ENCODE assay signal across 8 mouse cellular contexts in genomic region chr11:58953351-58954169, GRCm38 (mm10). TPM values are rescaled to one million over a fixed set of nuclear protein-coding genes. Genes with fewer than 3 reads are reported as not detected.
DNase-seq lines count a peak whose midpoint lies in the region; ATAC-seq and TF ChIP-seq lines count a peak whose summit lies in the region.

No protein-coding gene starts in this region.

- H3K4me1 ChIP-seq in kidney, embryonic 15.5 days, result peaks cover 34% of the 10 kb centered on the region
- peaks cover 32% of the 10 kb centered on the region for H3K4me1 ChIP-seq in G1E (ENCODE audit: insufficient read depth, low read depth, low read length)
- H3K4me1 ChIP-seq in embryonic fibroblast, embryonic 13.5 days (ENCODE audit: control insufficient read depth, insufficient read depth, low read length), result 0 out of 2 replicates have a peak, but pooled peaks cover 3% of the 10 kb centered on the region
- H3K4me1 ChIP-seq in intestine, postnatal 0 days (replicated peaks; ENCODE audit: control insufficient read depth, insufficient read depth, low read length), result peaks cover 8% of the 10 kb centered on the region; the same call in 1 of the 2 replicates
- peaks cover 45% of the 10 kb centered on the region for H3K4me1 ChIP-seq in midbrain, embryonic 16.5 days (ENCODE audit: control insufficient read depth, insufficient read depth, low read length)

- DNase-seq in kidney, adult 18-20 months, result no peak
- no peak for DNase-seq in G1E (ENCODE audit: low spot score)
- DNase-seq in thymus, postnatal 4 days, result peak; percentile 67
- DNase-seq in frontal cortex, postnatal 10 days (ENCODE audit: low spot score in 2 of 2), result no peak

- no peaks in the 10 kb centered on the region; the same call in 1 of the 2 replicates for H3K27me3 ChIP-seq in kidney, embryonic 15.5 days
- peaks cover 24% of the 10 kb centered on the region for H3K27me3 ChIP-seq in G1E (ENCODE audit: insufficient read depth, low read length)
- 0 out of 2 replicates have a peak, but pooled peaks cover 3% of the 10 kb centered on the region for H3K27me3 ChIP-seq in intestine, postnatal 0 days (replicated peaks; ENCODE audit: control insufficient read depth, insufficient read depth, low read length)
- no peaks in the 10 kb centered on the region for H3K27me3 ChIP-seq in midbrain, embryonic 16.5 days (ENCODE audit: control insufficient read depth, insufficient read depth, low read depth, low read length)

- H3K9ac ChIP-seq in kidney, embryonic 15.5 days, result peak overlapping the region; percentile 72
- H3K9ac ChIP-seq in intestine, postnatal 0 days (ENCODE audit: low read depth, low read length), result peak overlapping the region; percentile 38; the same call in 1 of the 2 replicates
- peak overlapping the region; percentile 77 for H3K9ac ChIP-seq in midbrain, embryonic 16.5 days (ENCODE audit: low read depth, low read length)

- WGBS in kidney, embryonic 15.5 days, result under 1% methylated on average over 33 of the region's 33 CpGs
- WGBS in intestine, postnatal 0 days, result 1% methylated on average over 33 of the region's 33 CpGs
- WGBS in midbrain, embryonic 16.5 days, result under 1% methylated on average over 33 of the region's 33 CpGs

- H3K27ac ChIP-seq in kidney, embryonic 15.5 days, result peak overlapping the region; percentile 100
- no peak overlapping the region for H3K27ac ChIP-seq in embryonic fibroblast, embryonic 13.5 days (ENCODE audit: insufficient read depth, low read length)
- peak overlapping the region; percentile 94 for H3K27ac ChIP-seq in intestine, postnatal 0 days (ENCODE audit: low read depth, low read length)
- peak overlapping the region; percentile 98 for H3K27ac ChIP-seq in midbrain, embryonic 16.5 days (ENCODE audit: low read length)

- TF ChIP-seq POLR2A in embryonic fibroblast, embryonic 13.5 days (IDR thresholded peaks at IDR 0.05; ENCODE audit: low read depth, low read length), result no peak

- H3K9me3 ChIP-seq in kidney, embryonic 15.5 days (replicated peaks), result no peaks in the 10 kb centered on the region
- H3K9me3 ChIP-seq in G1E (replicated peaks), result no peaks in the 10 kb centered on the region
- H3K9me3 ChIP-seq in intestine, postnatal 0 days (ENCODE audit: control insufficient read depth), result no peaks in the 10 kb centered on the region
- H3K9me3 ChIP-seq in midbrain, embryonic 16.5 days (replicated peaks; ENCODE audit: control insufficient read depth, low read length, poor library complexity, severe bottlenecking), result no peaks in the 10 kb centered on the region

- H3K4me2 ChIP-seq in kidney, embryonic 15.5 days, result peak overlapping the region; percentile 91
- H3K4me2 ChIP-seq in intestine, postnatal 0 days (replicated peaks; ENCODE audit: low read depth), result peak overlapping the region; percentile 78
- peak overlapping the region; percentile 56 for H3K4me2 ChIP-seq in midbrain, embryonic 16.5 days (ENCODE audit: low read length)

- peak; percentile 27 for ATAC-seq in kidney, embryonic 15.5 days (replicated peaks; ENCODE audit: low FRiP score)
- ATAC-seq in G1E (ENCODE audit: extremely low read depth, insufficient number of reproducible peaks, low FRiP score, poor library complexity, severe bottlenecking), result no peak
- 0 out of 2 replicates have a peak, but pooled peaks have one; percentile 0 for ATAC-seq in intestine, postnatal 0 days
- ATAC-seq in midbrain, embryonic 16.5 days, result no peak; the same call in none of the 2 replicates

- H3K4me3 ChIP-seq in kidney, embryonic 15.5 days (replicated peaks), result peak overlapping the region; percentile 66
- peak overlapping the region; percentile 70 for H3K4me3 ChIP-seq in G1E (ENCODE audit: low read depth, low read length)
- peak overlapping the region; percentile 34 for H3K4me3 ChIP-seq in embryonic fibroblast, embryonic 13.5 days (ENCODE audit: insufficient read depth, low read length)
- H3K4me3 ChIP-seq in intestine, postnatal 0 days (ENCODE audit: low read depth, low read length), result peak overlapping the region; percentile 56
- peak overlapping the region; percentile 62 for H3K4me3 ChIP-seq in midbrain, embryonic 16.5 days (ENCODE audit: low read depth, low read length)

- H3K36me3 ChIP-seq in kidney, embryonic 15.5 days, result peaks cover 20% of the 10 kb centered on the region
- H3K36me3 ChIP-seq in G1E (replicated peaks), result peaks cover 17% of the 10 kb centered on the region
- peaks cover 8% of the 10 kb centered on the region; the same call in 1 of the 2 replicates for H3K36me3 ChIP-seq in intestine, postnatal 0 days (ENCODE audit: control insufficient read depth, insufficient read depth)
- 0 out of 2 replicates have a peak, but pooled peaks cover 3% of the 10 kb centered on the region for H3K36me3 ChIP-seq in midbrain, embryonic 16.5 days (ENCODE audit: control insufficient read depth, insufficient read depth, low read length)

- TF ChIP-seq CTCF in G1E (IDR thresholded peaks at IDR 0.05; ENCODE audit: low read depth, low read length), result no peak
- no peak for TF ChIP-seq CTCF in embryonic fibroblast, embryonic 13.5 days (IDR thresholded peaks at IDR 0.05; ENCODE audit: borderline replicate concordance, insufficient read depth, low read length)
- TF ChIP-seq CTCF in intestine, postnatal 0 days (IDR thresholded peaks at IDR 0.05; ENCODE audit: low read depth), result no peak

RNA-seq across cellular contexts. Expression of gene Hist3h2a, which starts 0.9 kb away (rescaled TPM):
- 36.4 and 40.3 TPM in 2 replicates for polyA plus RNA-seq in kidney, embryonic 15.5 days (2015; fragmentation: Nextera tagmentation; extraction: Ambion mirVana)
- total RNA-seq in G1E (2014; fragmentation: Nextera tagmentation) (93.3 and 107 TPM in 2 replicates), G1E (2017) (108 and 128 TPM in 2 replicates)
- 6.2 and 13.5 TPM in 2 replicates for polyA plus RNA-seq in G1E (2012)
- 9.7 and 12.5 TPM in 2 replicates for polyA plus RNA-seq in embryonic fibroblast, embryonic 13.5 days (2011; ENCODE audit: insufficient read length, low read depth, missing spikeins)
- polyA plus RNA-seq in intestine, postnatal 0 days (2015; fragmentation: Nextera tagmentation; extraction: Ambion mirVana), result 15.8 and 16.7 TPM in 2 replicates
- polyA plus RNA-seq in midbrain, embryonic 16.5 days (2015; fragmentation: Nextera tagmentation; extraction: Ambion mirVana), result 107 and 115 TPM in 2 replicates

RNA-seq across cellular contexts. Expression of gene Trim17, which starts 0.9 kb away (rescaled TPM):
- polyA plus RNA-seq in kidney, embryonic 15.5 days (2015; fragmentation: Nextera tagmentation; extraction: Ambion mirVana), result 0.58 and 0.71 TPM in 2 replicates
- total RNA-seq in G1E (2014; fragmentation: Nextera tagmentation) (not detected in 2 replicates), G1E (2017) (0.11 and 0.12 TPM in 2 replicates)
- 0.12 and 7.5 TPM in 2 replicates for polyA plus RNA-seq in G1E (2012)
- polyA plus RNA-seq in embryonic fibroblast, embryonic 13.5 days (2011; ENCODE audit: insufficient read length, low read depth, missing spikeins), result not detected in 2 replicates
- polyA plus RNA-seq in intestine, postnatal 0 days (2015; fragmentation: Nextera tagmentation; extraction: Ambion mirVana), result 0.08 and 0.12 TPM in 2 replicates
- 1.3 and 2.1 TPM in 2 replicates for polyA plus RNA-seq in midbrain, embryonic 16.5 days (2015; fragmentation: Nextera tagmentation; extraction: Ambion mirVana)

RNA-seq across cellular contexts. Expression of gene Hist3h2ba, which starts 4.8 kb away (rescaled TPM):
- polyA plus RNA-seq in kidney, embryonic 15.5 days (2015; fragmentation: Nextera tagmentation; extraction: Ambion mirVana), result 81.6 and 82.0 TPM in 2 replicates
- total RNA-seq in G1E (2014; fragmentation: Nextera tagmentation) (2.7 and 23.2 TPM in 2 replicates), G1E (2017) (6.0 and 7.1 TPM in 2 replicates)
- 0.20 TPM in 1 of 2 replicates, not detected in the other for polyA plus RNA-seq in G1E (2012)
- polyA plus RNA-seq in embryonic fibroblast, embryonic 13.5 days (2011; ENCODE audit: insufficient read length, low read depth, missing spikeins), result not detected in 2 replicates
- polyA plus RNA-seq in intestine, postnatal 0 days (2015; fragmentation: Nextera tagmentation; extraction: Ambion mirVana), result 6.9 and 7.8 TPM in 2 replicates
- 345 and 399 TPM in 2 replicates for polyA plus RNA-seq in midbrain, embryonic 16.5 days (2015; fragmentation: Nextera tagmentation; extraction: Ambion mirVana)

RNA-seq across cellular contexts. Expression of gene Rnf187, which starts 14.8 kb away (rescaled TPM):
- 243 and 247 TPM in 2 replicates for polyA plus RNA-seq in kidney, embryonic 15.5 days (2015; fragmentation: Nextera tagmentation; extraction: Ambion mirVana)
- 55.7 and 55.8 TPM in 2 replicates for total RNA-seq in G1E (2014; fragmentation: Nextera tagmentation)
- 72.8 and 106 TPM in 2 replicates for total RNA-seq in G1E (2017)
- polyA plus RNA-seq in G1E (2012), result 225 and 312 TPM in 2 replicates
- 91.5 and 99.2 TPM in 2 replicates for polyA plus RNA-seq in embryonic fibroblast, embryonic 13.5 days (2011; ENCODE audit: insufficient read length, low read depth, missing spikeins)
- polyA plus RNA-seq in intestine, postnatal 0 days (2015; fragmentation: Nextera tagmentation; extraction: Ambion mirVana), result 113 and 117 TPM in 2 replicates
- 550 and 556 TPM in 2 replicates for polyA plus RNA-seq in midbrain, embryonic 16.5 days (2015; fragmentation: Nextera tagmentation; extraction: Ambion mirVana)

RNA-seq across cellular contexts. Expression of gene Trim11, which starts 24.3 kb away (rescaled TPM):
- 20.0 and 20.6 TPM in 2 replicates for polyA plus RNA-seq in kidney, embryonic 15.5 days (2015; fragmentation: Nextera tagmentation; extraction: Ambion mirVana)
- total RNA-seq in G1E (2014; fragmentation: Nextera tagmentation) (44.7 and 48.2 TPM in 2 replicates), G1E (2017) (32.3 and 36.4 TPM in 2 replicates)
- polyA plus RNA-seq in G1E (2012), result 69.3 and 75.9 TPM in 2 replicates
- 17.5 and 20.1 TPM in 2 replicates for polyA plus RNA-seq in embryonic fibroblast, embryonic 13.5 days (2011; ENCODE audit: insufficient read length, low read depth, missing spikeins)
- polyA plus RNA-seq in intestine, postnatal 0 days (2015; fragmentation: Nextera tagmentation; extraction: Ambion mirVana), result 8.9 and 9.7 TPM in 2 replicates
- polyA plus RNA-seq in midbrain, embryonic 16.5 days (2015; fragmentation: Nextera tagmentation; extraction: Ambion mirVana), result 19.5 and 22.3 TPM in 2 replicates

Comparison
In these comparisons a context has a peak if more than half of its experiments do, and no peak if none do; other contexts are left out.
1. ATAC-seq: peak in kidney, embryonic 15.5 days (single experiment) and intestine, postnatal 0 days (single experiment); none in G1E (single experiment) and midbrain, embryonic 16.5 days (single experiment).
2. Peak in every context shown above with its lines, with median percentiles within 50 percentile points of each other: H3K4me2 ChIP-seq, H3K4me3 ChIP-seq and H3K9ac ChIP-seq.